Mouse (Mus musculus) limb, embryonic 14.5 days (tissue): Measurements from ENCODE around the gene Nckap1. TPM values are rescaled to one million over a fixed set of nuclear protein-coding genes. Genes with fewer than 3 reads are reported as not detected.
A peak's percentile ranks its signal among the peaks of the same experiment; 100 is the strongest.

Experiments
- ATAC-seq: fragments of 200-750 bp; cut with Nextera tagmentation; 2 replicates; pipeline ENCODE4 v1.8.0; 2017; ENCODE audit warnings: low read depth, moderate number of reproducible peaks, moderate TSS enrichment; ENCODE audit not compliant: low FRiP score
- DNase-seq: peaks from one replicate; pipeline ENCODE4 v3.0.0-alpha.2; 2015; ENCODE audit warnings: low spot score
- H3K27ac ChIP-seq: fragments of 300-500 bp; sonication (generic); replicated peaks from 2 replicates; pipeline ENCODE4 v1.5.1; 2014; ENCODE audit warnings: low read depth, mild to moderate bottlenecking, low read length, moderate library complexity, mixed read lengths
- H3K27me3 ChIP-seq: fragments of 300-500 bp; sonication (generic); 2 replicates; pipeline ENCODE4 v1.6.1; 2014; ENCODE audit warnings: low read length, mixed read lengths; ENCODE audit not compliant: control insufficient read depth, insufficient read depth
- H3K36me3 ChIP-seq: fragments of 300-500 bp; sonication (generic); 2 replicates; pipeline ENCODE4 v1.6.1; 2014; ENCODE audit warnings: mild to moderate bottlenecking, low read length, moderate library complexity, mixed read lengths; ENCODE audit not compliant: control insufficient read depth, insufficient read depth
- H3K4me1 ChIP-seq: fragments of 300-500 bp; sonication (generic); 2 replicates; pipeline ENCODE4 v1.6.1; 2014; ENCODE audit warnings: antibody characterized with exemption, low read length, mixed read lengths; ENCODE audit not compliant: control insufficient read depth, insufficient read depth
- H3K4me2 ChIP-seq: fragments of 300-500 bp; sonication (generic); replicated peaks from 2 replicates; pipeline ENCODE4 v1.6.1; 2014; ENCODE audit warnings: low read depth, mild to moderate bottlenecking, low read length, moderate library complexity; ENCODE audit not compliant: severe bottlenecking
- H3K4me3 ChIP-seq: fragments of 300-500 bp; sonication (generic); replicated peaks from 2 replicates; pipeline ENCODE4 v1.5.1; 2014; ENCODE audit warnings: low read length
- H3K9ac ChIP-seq: fragments of 300-500 bp; sonication (generic); 2 replicates; pipeline ENCODE4 v1.6.1; 2014; ENCODE audit warnings: mild to moderate bottlenecking, low read depth, low read length, moderate library complexity; ENCODE audit not compliant: severe bottlenecking
- H3K9me3 ChIP-seq: fragments of 300-500 bp; sonication (generic); 2 replicates; pipeline ENCODE4 v1.6.1; 2016; ENCODE audit warnings: low read length; ENCODE audit not compliant: control insufficient read depth
- POLR2A ChIP-seq: fragments of 200-500 bp; IDR thresholded peaks from 2 replicates; pipeline ENCODE4 v1.8.0; 2012; ENCODE audit warnings: inconsistent platforms, mild to moderate bottlenecking, moderate library complexity, borderline replicate concordance; ENCODE audit not compliant: insufficient read depth, insufficient read length; ENCODE audit errors: extremely low read depth
- WGBS: fragments of 180-500 bp; shearing (Covaris S2); extraction: QIAGEN DNeasy Blood & Tissue Kit; methylation state at CpG from one replicate; pipeline ENCODE4 v1.1.7; 2014; 5-methylcytosine and 5-hydroxymethylcytosine counted together
- polyA plus RNA-seq, 2 experiments: library from polyadenylated mRNA; depleted of rRNA in 1 of 2; stranded (reverse) in 1 of 2; unstranded in 1 of 2; fragments of >200 nt; fragmentation: Nextera tagmentation in 1 of 2; extraction: Ambion mirVana in 1 of 2; gene quantifications; 2 replicates each; pipeline versions ENCODE4 v1.2.1 to v1.2.3; 2012 to 2014

The Nckap1 gene
- polyA plus RNA-seq (2012; rRNA removed) (69.6 and 72.7 TPM in 2 replicates), polyA plus RNA-seq (2014; fragmentation: Nextera tagmentation; extraction: Ambion mirVana) (62.8 and 66.5 TPM in 2 replicates)

DNA sequence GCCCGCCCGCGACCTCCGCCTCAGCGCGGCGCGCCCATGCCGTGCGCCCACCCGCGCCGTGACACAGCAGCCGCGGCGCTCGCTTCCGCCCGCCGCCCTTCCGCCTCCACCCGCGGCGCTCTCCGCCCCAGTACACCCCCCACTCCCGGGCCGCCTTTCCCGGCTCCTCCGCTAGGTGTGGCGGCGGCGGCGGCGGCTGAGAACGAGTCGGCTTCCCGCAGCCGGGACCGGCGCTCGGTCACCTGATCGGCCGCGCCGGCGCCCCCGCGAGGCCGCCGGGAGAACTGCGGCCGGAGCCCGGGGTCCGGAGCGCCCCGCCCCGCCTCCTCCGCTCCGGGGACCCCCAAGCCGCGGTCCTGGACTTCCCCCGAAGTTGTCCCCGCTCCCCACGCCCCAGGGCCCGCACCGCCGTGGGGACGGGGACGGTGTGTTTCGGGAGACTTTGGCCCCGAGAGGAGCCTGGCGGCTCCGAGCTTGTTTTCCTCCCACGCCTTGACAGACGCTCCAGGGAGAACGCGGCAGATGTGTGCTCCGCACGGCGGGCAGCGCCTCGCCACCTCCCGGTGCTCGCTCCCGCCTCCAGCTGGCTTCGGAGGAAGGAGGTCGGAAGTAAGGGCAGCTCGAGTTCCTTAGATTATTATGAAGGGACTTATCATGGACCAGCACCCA is at the start of gene Nckap1:
Gene Nckap1, minus strand, starts transcription at position 338 of the 669 bp plus-strand sequence.
- peak; percentile 72 for DNase-seq
- Histone ChIP-seq H3K36me3 (no peaks in the 10 kb centered on the region), H3K27ac (peak within 1 kb of the TSS; percentile 97), H3K4me2 (peak within 1 kb of the TSS; percentile 49), H3K27me3 (no peaks in the 10 kb centered on the region), H3K4me1 (peaks cover 11% of the 10 kb centered on the region), H3K4me3 (peak within 1 kb of the TSS; percentile 90), H3K9ac (peak within 1 kb of the TSS; percentile 97), H3K9me3 (no peaks in the 10 kb centered on the region)
- 1% methylated on average over 47 of the region's 88 CpGs for WGBS
- TF ChIP-seq POLR2A: 0 out of 2 replicates have a peak, but pooled peaks have one; percentile 37
- peak; percentile 94 for ATAC-seq

DNA sequence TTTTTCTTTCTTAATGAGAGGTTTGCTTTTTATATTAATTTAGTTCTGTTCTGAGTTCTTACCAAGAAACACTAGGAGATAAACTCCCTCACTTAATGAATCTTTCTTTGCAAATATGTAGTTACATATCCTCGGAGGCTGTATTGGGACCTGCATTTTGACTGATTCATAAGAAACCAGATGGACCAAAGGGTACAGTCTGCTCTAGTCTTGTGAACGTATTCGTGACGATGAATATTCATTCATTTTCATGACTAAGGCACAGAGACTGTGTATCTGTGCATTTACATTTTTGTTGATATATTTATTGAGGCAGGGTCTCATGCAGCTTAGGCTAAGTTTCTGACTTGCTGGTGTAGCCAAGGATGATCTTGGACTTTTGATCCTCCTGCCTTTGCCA is 43.3 kb upstream of the Nckap1 start:
- 91% methylated on average over 4 of the region's 4 CpGs for WGBS
- H3K4me2 ChIP-seq: no peak overlapping the region
- no peaks in the 10 kb centered on the region for H3K4me1 ChIP-seq
- H3K27ac ChIP-seq: no peak overlapping the region
- H3K27me3 ChIP-seq: no peaks in the 10 kb centered on the region
- no peak overlapping the region for H3K9ac ChIP-seq
- H3K9me3 ChIP-seq: no peaks in the 10 kb centered on the region
- ATAC-seq (no peak), DNase-seq (no peak)
- no peak overlapping the region for H3K4me3 ChIP-seq
- TF ChIP-seq POLR2A: no peak
- peaks cover 27% of the 10 kb centered on the region for H3K36me3 ChIP-seq

- no peak overlapping the region for H3K9ac ChIP-seq
- H3K4me3 ChIP-seq: no peak overlapping the region
- no peak for TF ChIP-seq POLR2A
- no peaks in the 10 kb centered on the region for H3K9me3 ChIP-seq
- WGBS: 92% methylated on average over 3 of the region's 3 CpGs
- no peaks in the 10 kb centered on the region for H3K27me3 ChIP-seq
- H3K36me3 ChIP-seq: peaks cover 26% of the 10 kb centered on the region
- DNase-seq: no peak
- no peak overlapping the region for H3K4me2 ChIP-seq
- no peak overlapping the region for H3K27ac ChIP-seq
- H3K4me1 ChIP-seq: peaks cover 3% of the 10 kb centered on the region; the same call in 1 of the 2 replicates
- no peak for ATAC-seq
Observed at GRCm38 (mm10) chr2:80621921-80622320, 40.7 kb upstream of the Nckap1 start.

DNA sequence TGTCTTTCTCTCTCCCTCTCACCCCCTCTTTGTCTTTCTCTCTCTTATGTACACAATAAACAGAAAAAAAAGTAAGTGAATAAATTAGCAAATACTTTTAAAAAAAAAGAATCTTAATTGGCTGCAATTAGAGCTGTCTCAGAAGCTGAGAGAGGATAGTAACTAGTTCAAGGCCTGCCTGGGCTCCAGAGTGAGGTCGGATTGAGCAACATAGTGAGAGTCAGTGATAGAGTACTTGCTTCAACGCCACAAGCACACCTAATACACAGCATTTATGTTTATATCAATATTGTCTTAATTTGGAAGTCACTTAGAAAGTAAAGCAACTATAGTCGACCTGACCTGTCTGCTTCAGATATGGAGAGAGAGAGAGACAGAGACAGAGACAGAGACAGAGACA is 37.8 kb upstream of the Nckap1 start:
- DNase-seq: no peak
- no peak for ATAC-seq
- 80% methylated on average over 3 of the region's 3 CpGs for WGBS
- H3K4me3 ChIP-seq: no peak overlapping the region
- no peak overlapping the region for H3K9ac ChIP-seq
- H3K27ac ChIP-seq: no peak overlapping the region
- no peak for TF ChIP-seq POLR2A
- no peak overlapping the region for H3K4me2 ChIP-seq
- no peaks in the 10 kb centered on the region for H3K27me3 ChIP-seq
- H3K36me3 ChIP-seq: peaks cover 8% of the 10 kb centered on the region
- H3K9me3 ChIP-seq: no peaks in the 10 kb centered on the region
- peaks cover 3% of the 10 kb centered on the region; the same call in 1 of the 2 replicates for H3K4me1 ChIP-seq

DNA sequence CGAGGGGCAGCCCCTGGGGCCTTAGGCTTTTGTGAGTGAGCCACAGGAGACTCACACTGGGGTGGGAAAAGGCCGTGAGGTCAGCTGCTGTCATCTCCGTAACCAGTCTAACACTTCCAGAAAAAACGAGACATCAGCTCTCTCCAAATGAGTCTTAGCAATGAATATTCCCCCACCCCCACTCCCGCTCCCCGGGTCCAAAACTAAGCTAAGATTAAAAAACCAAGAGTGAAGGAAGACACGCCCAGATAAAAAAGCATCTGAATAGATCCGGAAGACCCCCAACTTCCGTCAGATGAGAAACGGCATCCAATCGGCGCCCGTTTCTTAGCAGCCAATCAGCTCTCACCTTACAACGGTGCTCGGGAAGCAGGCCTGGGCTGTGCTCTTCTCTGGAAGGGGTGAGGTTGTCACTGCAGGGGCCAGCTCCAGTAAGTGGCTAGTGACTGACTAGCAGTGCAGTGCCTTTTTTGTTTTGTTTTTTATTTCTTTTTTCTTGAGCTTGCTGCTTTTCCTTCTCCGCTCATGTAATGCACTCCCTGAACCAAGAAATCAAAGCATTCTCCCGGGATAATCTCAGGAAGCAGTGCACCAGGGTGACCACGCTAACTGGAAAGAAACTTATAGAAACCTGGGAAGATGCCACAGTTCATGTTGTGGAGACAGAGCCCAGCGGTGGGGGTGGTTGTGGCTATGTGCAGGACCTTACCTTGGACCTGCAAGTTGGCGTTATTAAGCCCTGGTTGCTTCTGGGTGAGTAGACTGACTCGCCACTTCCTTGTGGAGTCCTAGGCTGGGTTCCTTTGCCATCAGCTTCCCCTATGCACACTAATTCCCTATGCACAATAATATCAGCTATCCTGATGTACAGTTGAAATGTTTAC is 35.9 kb upstream of the Nckap1 start, which contains the start of the genes Dusp19 and Nup35:
Gene Dusp19, plus strand, starts transcription at position 192 of the 884 bp plus-strand sequence.
Gene Nup35, plus strand, starts transcription at position 383 of the 884 bp plus-strand sequence.
- peak; percentile 99 for ATAC-seq
- H3K9ac ChIP-seq: peak within 1 kb of the TSS; percentile 73
- 3% methylated on average over 21 of the region's 21 CpGs for WGBS
- no peaks in the 10 kb centered on the region for H3K9me3 ChIP-seq
- H3K27me3 ChIP-seq: no peaks in the 10 kb centered on the region
- H3K4me2 ChIP-seq: peak within 1 kb of the TSS; percentile 61
- no peaks in the 10 kb centered on the region; the same call in 1 of the 2 replicates for H3K36me3 ChIP-seq
- peak within 1 kb of the TSS; percentile 28; the same call in 1 of the 2 replicates for H3K27ac ChIP-seq
- peak within 1 kb of the TSS; percentile 59 for H3K4me3 ChIP-seq
- peak; percentile 73; the same call in 1 of the 2 replicates for TF ChIP-seq POLR2A
- H3K4me1 ChIP-seq: peaks cover 3% of the 10 kb centered on the region; the same call in 1 of the 2 replicates
- peak; percentile 97 for DNase-seq
